Mouse (Mus musculus) adrenal gland, postnatal 10 days (tissue): ENCODE results near the gene Amz2. TPM values are rescaled to one million over a fixed set of nuclear protein-coding genes. Genes with fewer than 3 reads are reported as not detected.
A peak's percentile ranks its signal among the peaks of the same experiment; 100 is the strongest.

Source experiments
- DNase-seq: peaks from one replicate; pipeline ENCODE4 v3.0.0; 2021; ENCODE audit warnings: mixed read lengths
- long read RNA-seq, 2 experiments: library from polyadenylated mRNA; stranded (forward); transcript quantifications; one replicate each; pipeline ENCODE4 v2.0.0; 2021
- total RNA-seq, 2 experiments: library from RNA; stranded (reverse); gene quantifications; 2 replicates each; pipeline ENCODE4 v1.2.3; 2021

The Amz2 gene
- 10 to 100 TPM; 38.1 to 48.5 TPM for total RNA-seq
- long read RNA-seq, experiment 1, transcript Amz2-203 (8 exons, 1,832 nt) = minor isoform, 12 of 43 reads
- long read RNA-seq, experiment 1, transcript Amz2-202 (9 exons, 2,816 nt) = major isoform, 21 of 43 reads
- long read RNA-seq, experiment 1, partial matches to known transcripts = 3 of 43 reads
- long read RNA-seq, experiment 1, other reads (novel, unspliced or antisense) = 7 of 43 reads
- long read RNA-seq, experiment 2, transcript Amz2-202 (9 exons, 2,816 nt) = major isoform, 9 of 31 reads
- long read RNA-seq, experiment 2, transcript Amz2-203 (8 exons, 1,832 nt) = minor isoform, 8 of 31 reads
- long read RNA-seq, experiment 2, partial matches to known transcripts = 1 of 31 reads
- long read RNA-seq, experiment 2, other reads (novel, unspliced or antisense) = 10 of 31 reads

GRCm38 (mm10) chr11:109425392-109426271 lies at the start of gene Amz2:
TSS of gene Amz2 (plus strand) at chr11:109425946.
- peak; percentile 99 for DNase-seq

DNA sequence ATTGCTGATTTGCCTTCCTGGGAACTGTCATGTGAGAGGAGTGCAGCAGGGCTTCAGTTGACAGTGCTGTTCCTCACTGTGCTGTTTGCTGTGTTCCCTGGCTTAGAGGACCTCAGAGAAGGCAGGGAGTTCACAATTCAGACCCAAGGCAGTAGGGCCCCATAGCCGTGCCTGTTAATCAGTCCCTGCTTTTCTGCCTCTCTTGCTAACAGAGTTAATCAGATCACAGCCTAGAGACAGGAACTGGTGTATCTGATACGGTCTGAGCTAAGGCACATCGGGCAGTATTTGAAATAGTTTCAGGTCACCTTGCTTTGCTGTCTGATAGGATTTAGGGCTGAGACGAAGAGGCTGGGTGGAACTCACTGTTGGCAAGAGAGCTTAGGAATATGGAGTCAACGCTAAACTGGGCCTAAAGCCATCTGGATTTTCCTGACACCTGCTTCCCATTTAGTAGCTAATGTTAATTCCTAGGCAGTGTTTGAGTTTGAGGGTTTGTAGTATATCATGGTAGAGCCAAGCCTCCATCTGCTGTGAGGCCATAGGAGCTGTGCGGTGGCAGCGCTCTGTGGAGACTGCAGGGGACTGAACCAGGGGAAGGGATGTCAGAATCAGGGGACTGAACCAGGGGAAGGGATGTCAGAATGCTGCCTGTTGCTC lies 49.1 kb upstream of the Amz2 start:
- no peak for DNase-seq

DNA sequence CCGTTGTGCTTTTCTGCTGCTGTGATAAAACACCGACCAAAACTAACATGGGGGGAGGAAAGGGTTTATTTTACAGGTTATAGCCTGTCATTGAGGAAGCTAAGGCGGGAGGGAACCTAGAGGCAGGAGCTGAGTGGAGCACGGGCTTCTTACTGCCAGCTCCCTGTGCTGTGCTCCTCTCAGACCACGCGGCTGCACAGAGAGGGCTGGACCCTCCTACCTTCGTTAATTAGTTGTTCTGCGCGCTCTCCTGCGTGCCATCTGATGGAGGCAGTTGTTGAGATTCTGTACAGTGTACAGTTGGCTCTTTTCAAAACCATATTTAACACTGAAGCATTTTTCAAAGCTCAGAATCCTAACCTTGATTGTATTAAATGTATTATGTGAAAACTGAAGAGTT lies 48.3 kb upstream of the Amz2 start:
- no peak for DNase-seq

DNA sequence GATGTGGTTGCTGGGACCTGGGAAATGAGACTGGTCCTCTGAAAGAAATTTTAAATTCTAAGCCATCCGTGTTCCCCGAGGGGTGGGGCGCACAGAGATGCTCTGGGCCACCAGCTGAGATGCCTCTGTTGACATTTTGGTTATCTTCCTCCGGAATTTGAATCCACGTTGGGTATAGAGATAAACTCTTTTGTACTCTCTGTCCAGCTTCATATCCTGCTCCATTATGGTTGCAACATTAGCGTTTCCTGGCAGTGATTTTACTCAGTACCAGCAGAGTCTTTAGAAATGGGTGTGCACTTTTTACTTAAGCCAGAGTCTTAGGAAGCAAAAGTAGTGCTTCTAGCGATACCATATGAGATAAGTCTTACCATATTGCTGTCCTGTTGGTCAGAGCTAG lies 47.7 kb upstream of the Amz2 start:
- no peak for DNase-seq

DNA sequence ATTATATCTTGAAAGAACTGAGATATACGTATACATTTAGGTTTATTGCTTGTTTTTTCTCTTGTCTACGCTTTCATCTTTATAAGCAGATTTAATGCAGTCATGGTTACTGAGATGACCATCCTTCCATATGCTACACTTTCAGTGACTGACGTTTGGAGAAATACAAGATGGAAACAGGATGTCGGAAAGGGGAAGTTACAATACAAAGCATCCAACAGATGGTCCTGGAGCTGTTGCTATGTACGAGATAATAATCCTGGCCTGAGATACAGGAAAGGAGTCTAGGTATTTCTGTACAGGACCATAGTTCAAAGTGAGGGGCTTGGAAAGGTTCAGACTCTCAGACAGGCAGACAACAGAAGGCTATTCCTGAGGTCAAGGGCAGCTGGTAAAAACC lies 45.1 kb upstream of the Amz2 start:
- no peak for DNase-seq

DNA sequence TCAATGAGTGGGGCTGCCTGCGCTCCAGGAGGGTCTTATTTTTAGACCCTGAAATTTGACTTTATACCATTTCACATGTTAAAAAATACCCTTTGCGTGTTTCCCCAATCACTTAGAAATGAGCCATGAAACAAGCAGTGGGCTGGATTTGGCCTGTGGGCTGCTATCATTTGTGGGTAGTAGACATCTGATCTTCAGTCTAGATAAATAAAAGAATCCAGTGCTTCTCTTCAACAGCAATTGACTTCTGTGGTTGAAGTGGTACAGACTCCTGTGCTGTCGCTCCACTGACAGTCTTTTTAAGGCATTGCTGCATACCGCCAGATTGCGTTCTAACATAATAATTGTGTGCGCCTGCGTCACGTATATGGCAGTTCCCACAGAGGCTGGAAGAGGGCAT lies 40.5 kb upstream of the Amz2 start:
- DNase-seq = no peak

DNA sequence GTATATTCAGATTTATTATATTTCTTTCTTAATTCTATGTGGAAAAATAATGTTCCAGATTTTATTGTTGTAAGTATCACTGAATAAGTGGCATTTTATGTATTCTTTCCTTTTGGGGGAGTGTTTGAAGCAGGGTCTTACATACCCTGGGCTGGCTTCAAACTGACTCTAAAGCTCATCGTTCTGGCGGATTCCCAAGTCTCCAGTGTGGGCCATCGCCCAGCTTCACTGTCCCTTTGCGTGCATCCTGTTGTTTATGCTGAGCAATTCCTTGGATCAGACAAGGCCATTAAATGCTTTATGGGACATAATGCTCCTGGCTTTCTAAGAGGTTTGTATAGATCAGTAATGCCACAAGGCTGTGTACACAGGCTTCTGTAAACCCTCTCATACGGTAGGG lies 36.7 kb upstream of the Amz2 start:
- DNase-seq = no peak

GRCm38 (mm10) chr11:109391200-109391599 lies 34.5 kb upstream of the Amz2 start:
- DNase-seq = no peak

DNA sequence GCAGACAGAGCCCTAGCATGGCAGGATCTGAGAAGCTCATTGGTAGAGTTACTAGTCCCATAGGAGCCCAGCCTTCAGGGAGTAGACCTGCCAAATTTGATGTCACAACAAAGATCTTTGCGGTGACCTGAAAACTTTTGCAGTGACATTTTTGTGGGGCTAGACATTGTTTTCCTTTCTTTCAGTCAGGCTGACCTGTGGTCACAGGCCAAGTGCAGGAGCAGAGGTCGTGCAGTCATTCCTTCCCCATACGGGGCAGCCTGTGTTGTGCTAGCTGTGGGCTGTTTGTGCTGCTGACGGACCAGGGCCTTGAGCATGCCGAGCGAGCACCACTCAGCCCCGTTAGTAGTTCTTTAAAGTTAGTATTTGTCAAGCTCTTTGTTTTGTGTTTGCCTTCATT lies 34.0 kb upstream of the Amz2 start:
- DNase-seq = peak; percentile 37

DNA sequence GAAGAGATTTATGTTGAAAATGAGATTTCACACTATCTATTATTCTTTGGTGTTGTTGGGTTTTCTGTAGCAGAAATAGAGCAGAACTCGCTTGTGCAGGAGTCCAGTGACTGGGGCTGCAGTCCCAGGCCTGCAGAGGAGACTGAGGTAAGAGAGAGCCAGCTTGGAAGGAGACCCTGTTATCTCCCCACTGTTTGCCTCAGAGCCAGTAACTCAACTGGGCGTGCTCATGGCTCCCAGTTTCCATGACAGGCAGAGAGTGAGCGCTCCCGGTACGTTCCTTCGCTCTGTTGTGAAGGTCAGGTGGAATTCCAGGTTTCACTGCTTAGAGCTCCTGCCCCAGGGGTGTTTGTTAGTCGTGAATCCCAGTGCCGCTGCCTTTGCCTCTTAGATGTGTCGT lies 33.1 kb upstream of the Amz2 start:
- peak; percentile 28 for DNase-seq

- no peak for DNase-seq
Measured at GRCm38 (mm10) chr11:109394758-109395157, 31.0 kb upstream of the Amz2 start.

GRCm38 (mm10) chr11:109395291-109395690 lies 30.5 kb upstream of the Amz2 start:
- DNase-seq = no peak

- no peak for DNase-seq
Measured at GRCm38 (mm10) chr11:109406431-109406830, 19.3 kb upstream of the Amz2 start.

GRCm38 (mm10) chr11:109410197-109410980 lies 15.4 kb upstream of the Amz2 start:
- DNase-seq = no peak

GRCm38 (mm10) chr11:109413617-109414016 lies 12.1 kb upstream of the Amz2 start, which contains the start of gene 9930022D16Rik:
TSS of gene 9930022D16Rik (plus strand) at chr11:109413917.
- DNase-seq = no peak

GRCm38 (mm10) chr11:109414802-109415201 lies 10.9 kb upstream of the Amz2 start:
- no peak for DNase-seq

- DNase-seq = no peak
Measured at GRCm38 (mm10) chr11:109416709-109417420, 8.9 kb upstream of the Amz2 start.

- no peak for DNase-seq
Measured at GRCm38 (mm10) chr11:109417472-109418040, 8.2 kb upstream of the Amz2 start.

DNA sequence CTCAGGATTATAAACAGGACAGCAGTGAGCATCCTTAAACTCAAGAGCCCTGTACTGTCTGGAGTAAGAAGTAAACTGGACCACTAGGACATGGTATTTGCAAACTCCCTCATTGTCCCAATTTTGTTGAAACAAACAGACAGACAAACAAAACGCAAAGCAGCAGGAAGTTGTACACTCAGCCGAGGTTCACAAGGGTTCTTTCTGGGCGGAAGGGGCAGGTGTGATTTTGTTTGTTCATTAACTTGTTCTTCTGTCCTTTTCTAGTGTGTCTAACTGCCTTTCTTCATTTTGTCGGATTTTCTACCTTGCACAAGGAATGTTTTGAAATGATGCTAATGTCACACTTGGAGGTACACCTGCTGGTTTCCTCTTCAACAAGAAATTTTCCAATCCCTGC lies 6.3 kb upstream of the Amz2 start:
- no peak for DNase-seq

- DNase-seq = no peak
Measured at GRCm38 (mm10) chr11:109419961-109420566, 5.7 kb upstream of the Amz2 start.
